Mouse (Mus musculus) small intestine, adult 2 months (tissue): ENCODE measurements around the gene Map7. TPM values are rescaled to one million over a fixed set of nuclear protein-coding genes. Genes with fewer than 3 reads are reported as not detected.

Experiments
- H3K27ac ChIP-seq: fragments of 200-500 bp; 2 replicates; pipeline ENCODE4 v1.5.1; 2012; ENCODE audit warnings: low read depth, low read length, control low read depth, inconsistent platforms; ENCODE audit not compliant: insufficient read depth
- H3K27me3 ChIP-seq: fragments of 200-500 bp; 2 replicates; pipeline ENCODE4 v1.6.1; 2012; ENCODE audit warnings: mild to moderate bottlenecking, moderate library complexity, low read length, inconsistent platforms; ENCODE audit not compliant: control insufficient read depth, insufficient read depth
- H3K36me3 ChIP-seq: fragments of 200-500 bp; 2 replicates; pipeline ENCODE4 v1.6.1; 2012; ENCODE audit warnings: mild to moderate bottlenecking, low read length, control low read depth, inconsistent platforms; ENCODE audit not compliant: control insufficient read depth, insufficient read depth
- H3K4me1 ChIP-seq: fragments of 200-500 bp; 2 replicates; pipeline ENCODE4 v1.6.1; 2012; ENCODE audit warnings: low read length, inconsistent platforms, mixed read lengths; ENCODE audit not compliant: control insufficient read depth, insufficient read depth, insufficient read length
- H3K4me3 ChIP-seq: fragments of 200-500 bp; 2 replicates; pipeline ENCODE4 v1.5.1; 2012; ENCODE audit warnings: low read depth, mild to moderate bottlenecking, control low read depth, inconsistent platforms, low read length, moderate library complexity
- CTCF ChIP-seq: fragments of 200-500 bp; IDR thresholded peaks from 2 replicates; pipeline ENCODE4 v1.5.1; 2012; ENCODE audit warnings: low read depth, mild to moderate bottlenecking, control low read depth, inconsistent platforms, low read length, moderate library complexity, mixed read lengths; ENCODE audit not compliant: insufficient replicate concordance, insufficient read length; ENCODE audit errors: extremely low read depth
- POLR2A ChIP-seq: fragments of 200-500 bp; IDR thresholded peaks from 2 replicates; pipeline ENCODE4 v1.6.1; 2012; ENCODE audit warnings: low read depth, mild to moderate bottlenecking, control low read depth, inconsistent platforms, low read length, moderate library complexity
- WGBS: fragments of 180-500 bp; shearing (Covaris S2); methylation state at CpG from one replicate; pipeline ENCODE4 v1.1.7; 2018; 5-methylcytosine and 5-hydroxymethylcytosine counted together
- polyA plus RNA-seq: library from polyadenylated mRNA; depleted of rRNA; stranded (reverse); fragments of >200 nt; gene quantifications from 2 replicates; pipeline ENCODE4 v1.2.3, GENCODE M21; 2012

Map7 gene
- polyA plus RNA-seq, 1 experiment, result 40.8 TPM

GRCm38 (mm10) chr10:20233451-20233850 lies 85.2 kb downstream of the Map7 start:
- TF ChIP-seq POLR2A (no peak), CTCF (no peak)
- peaks cover 17% of the 10 kb centered on the region for H3K36me3 ChIP-seq
- H3K4me3 ChIP-seq, result no peak overlapping the region
- WGBS, result 52% methylated on average over 10 of the region's 10 CpGs
- no peak overlapping the region for H3K27ac ChIP-seq
- H3K27me3 ChIP-seq, result no peaks in the 10 kb centered on the region
- peaks cover 8% of the 10 kb centered on the region; the same call in 1 of the 2 replicates for H3K4me1 ChIP-seq

GRCm38 (mm10) chr10:20234466-20234865 lies 86.2 kb downstream of the Map7 start:
- Histone ChIP-seq H3K4me3 (no peak overlapping the region), H3K36me3 (peaks cover 17% of the 10 kb centered on the region), H3K4me1 (peaks cover 9% of the 10 kb centered on the region; the same call in 1 of the 2 replicates), H3K27ac (no peak overlapping the region), H3K27me3 (no peaks in the 10 kb centered on the region)
- no peak for TF ChIP-seq POLR2A
- WGBS, result 62% methylated on average over 4 of the region's 4 CpGs

DNA sequence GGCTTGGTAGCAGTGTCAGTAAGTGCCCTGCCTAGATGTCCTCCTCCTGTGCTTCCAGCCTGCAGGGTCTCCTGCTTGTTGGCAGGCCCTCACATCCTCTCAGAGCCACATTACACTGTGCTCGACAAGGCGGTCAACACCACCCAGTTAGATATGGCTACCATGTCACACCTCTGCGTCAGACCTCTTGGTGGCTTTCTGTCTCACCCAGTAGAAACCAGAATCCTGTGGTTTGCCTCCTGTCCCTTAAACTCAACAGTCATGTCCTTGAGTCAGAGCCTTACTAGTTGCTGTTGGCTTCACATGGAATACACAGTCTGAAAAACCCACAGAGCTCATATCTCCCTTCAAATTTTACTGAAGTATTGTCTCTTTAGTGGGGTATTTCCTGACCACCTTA lies 87.4 kb downstream of the Map7 start:
- Histone ChIP-seq H3K27me3 (no peaks in the 10 kb centered on the region), H3K27ac (no peak overlapping the region), H3K4me3 (no peak overlapping the region), H3K36me3 (peaks cover 17% of the 10 kb centered on the region), H3K4me1 (peaks cover 7% of the 10 kb centered on the region; the same call in 1 of the 2 replicates)
- WGBS, result 86% methylated on average over 3 of the region's 3 CpGs
- TF ChIP-seq POLR2A (no peak), CTCF (no peak)

DNA sequence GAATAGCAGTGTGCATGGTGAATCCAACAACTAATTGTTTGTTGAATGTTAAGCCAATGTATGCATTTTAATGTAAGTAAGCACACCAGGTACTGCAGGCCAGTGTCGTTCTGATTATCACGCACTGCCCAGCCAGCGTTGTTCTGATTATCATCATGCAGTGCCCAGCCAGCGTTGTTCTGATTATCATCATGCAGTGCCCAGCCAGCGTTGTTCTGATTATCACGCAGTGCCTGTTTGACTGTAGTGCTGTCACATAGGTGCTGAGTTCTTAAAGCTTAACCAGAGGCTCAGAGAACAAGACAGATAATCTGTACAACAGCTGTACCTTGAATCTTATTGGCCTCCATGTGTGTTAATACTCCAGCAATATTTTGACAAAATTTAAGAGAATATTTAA lies 88.0 kb downstream of the Map7 start:
- Histone ChIP-seq H3K4me1 (peaks cover 7% of the 10 kb centered on the region; the same call in 1 of the 2 replicates), H3K4me3 (no peak overlapping the region), H3K27me3 (no peaks in the 10 kb centered on the region), H3K36me3 (peaks cover 17% of the 10 kb centered on the region), H3K27ac (no peak overlapping the region)
- 81% methylated on average over 6 of the region's 6 CpGs for WGBS
- TF ChIP-seq POLR2A, result no peak
- TF ChIP-seq CTCF, result no peak

GRCm38 (mm10) chr10:20238281-20238680 lies 90.0 kb downstream of the Map7 start:
- 56% methylated on average over 5 of the region's 5 CpGs for WGBS
- H3K27me3 ChIP-seq, result no peaks in the 10 kb centered on the region
- H3K36me3 ChIP-seq, result peaks cover 9% of the 10 kb centered on the region
- no peak for TF ChIP-seq POLR2A
- TF ChIP-seq CTCF, result no peak
- H3K27ac ChIP-seq, result no peak overlapping the region
- peaks cover 10% of the 10 kb centered on the region; the same call in 1 of the 2 replicates for H3K4me1 ChIP-seq
- H3K4me3 ChIP-seq, result no peak overlapping the region

- H3K27ac ChIP-seq, result no peak overlapping the region
- peaks cover 12% of the 10 kb centered on the region; the same call in 1 of the 2 replicates for H3K4me1 ChIP-seq
- TF ChIP-seq CTCF (no peak), POLR2A (no peak)
- WGBS, result 40% methylated on average over 6 of the region's 6 CpGs
- H3K27me3 ChIP-seq, result no peaks in the 10 kb centered on the region
- no peak overlapping the region for H3K4me3 ChIP-seq
- H3K36me3 ChIP-seq, result peaks cover 4% of the 10 kb centered on the region
These were observed 92.6 kb downstream of the Map7 start for GRCm38 (mm10) chr10:20240858-20241257.

- no peak for TF ChIP-seq CTCF
- no peak for TF ChIP-seq POLR2A
- no peak overlapping the region for H3K4me3 ChIP-seq
- WGBS, result 59% methylated on average over 7 of the region's 7 CpGs
These were observed 95.0 kb downstream of the Map7 start for GRCm38 (mm10) chr10:20243321-20243720.

More at GRCm38 (mm10) chr10:20243321-20243720, 95.0 kb downstream of the Map7 start:
- Histone ChIP-seq H3K4me1 (peaks cover 12% of the 10 kb centered on the region; the same call in 1 of the 2 replicates), H3K36me3 (peaks cover 21% of the 10 kb centered on the region), H3K27ac (no peak overlapping the region), H3K27me3 (no peaks in the 10 kb centered on the region)
